Mouse (Mus musculus) bone marrow macrophage, adult 2 months (primary cell): ENCODE measurements at regions not wholly inside any gene's neighbourhood (a gene's known extent, or its start where the extent isn't known, plus 50 kb on each side); places are given as distances from the start of the nearest gene placed in this dataset.

Experiments
- CTCF ChIP-seq: IDR thresholded peaks from 2 replicates; pipeline ENCODE4 v1.5.1; 2012; ENCODE audit warnings: low read depth, mild to moderate bottlenecking, low read length, moderate library complexity
- POLR2A ChIP-seq: IDR thresholded peaks from 2 replicates; pipeline ENCODE4 v1.6.1; 2012; ENCODE audit warnings: mild to moderate bottlenecking, low read depth, low read length, borderline replicate concordance

DNA sequence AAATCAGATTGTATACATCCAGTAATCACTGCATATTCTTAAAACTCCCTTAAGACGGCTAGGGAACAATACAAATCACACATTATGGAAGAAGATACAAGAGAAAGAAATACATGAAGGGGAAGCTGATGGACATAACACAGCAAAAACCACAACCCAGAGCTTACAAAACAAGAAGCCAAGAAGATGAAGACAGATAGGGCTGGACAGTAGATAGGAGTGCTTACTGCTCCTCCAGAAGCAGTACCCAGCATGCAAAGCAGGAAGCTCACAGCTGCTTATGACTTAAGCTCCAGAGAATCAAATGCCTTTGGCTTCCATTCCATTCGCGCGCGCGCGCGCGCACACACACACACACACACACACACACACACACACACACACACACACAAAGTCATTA is 131.0 kb upstream of the Slc7a11 start:
- TF ChIP-seq POLR2A (no peak), CTCF (no peak)
